Mouse (Mus musculus) heart, embryonic 14.5 days (tissue): ENCODE measurements at regions not wholly inside any gene's neighbourhood (a gene's known extent, or its start where the extent isn't known, plus 50 kb on each side); places are given as distances from the start of the nearest gene placed in this dataset.

Experiments
- ATAC-seq: fragments of 200-750 bp; cut with Nextera tagmentation; 2 replicates; pipeline ENCODE4 v1.8.0; 2017; ENCODE audit warnings: low read depth, moderate TSS enrichment; ENCODE audit not compliant: insufficient number of reproducible peaks, insufficient read depth, low FRiP score
- H3K27ac ChIP-seq, 2 experiments: fragments of 200-500 bp in 1 of 2; fragments of 300-500 bp in 1 of 2; sonication (generic) in 1 of 2; replicated peaks in 1 of 2; 2 replicates each; pipeline ENCODE4 v1.5.1; 2012 to 2014; ENCODE audit warnings: low read depth in 2 of 2, low read length in 2 of 2, control low read depth in 1 of 2, mild to moderate bottlenecking in 1 of 2, mixed read lengths in 1 of 2; ENCODE audit not compliant: control insufficient read depth in 1 of 2, insufficient read depth in 1 of 2
- H3K27me3 ChIP-seq: fragments of 300-500 bp; sonication (generic); 2 replicates; pipeline ENCODE4 v1.6.1; 2014; ENCODE audit warnings: mild to moderate bottlenecking, low read length, control low read depth; ENCODE audit not compliant: control insufficient read depth, insufficient read depth
- H3K36me3 ChIP-seq: fragments of 300-500 bp; sonication (generic); 2 replicates; pipeline ENCODE4 v1.6.1; 2014; ENCODE audit warnings: mild to moderate bottlenecking, control low read depth, low read length, mixed read lengths; ENCODE audit not compliant: control insufficient read depth, insufficient read depth
- H3K4me1 ChIP-seq, 2 experiments: fragments of 200-500 bp in 1 of 2; fragments of 300-500 bp in 1 of 2; sonication (generic) in 1 of 2; 2 replicates each; pipeline ENCODE4 v1.6.1; 2012 to 2014; ENCODE audit warnings: low read length in 2 of 2, control low read depth in 1 of 2, mixed read lengths in 1 of 2; ENCODE audit not compliant: control insufficient read depth in 2 of 2, insufficient read depth in 2 of 2
- H3K4me2 ChIP-seq: fragments of 300-500 bp; sonication (generic); 2 replicates; pipeline ENCODE4 v1.6.1; 2014; ENCODE audit warnings: mild to moderate bottlenecking, low read length
- H3K4me3 ChIP-seq, 2 experiments: fragments of 200-500 bp in 1 of 2; fragments of 300-500 bp in 1 of 2; sonication (generic) in 1 of 2; 2 replicates each; pipeline ENCODE4 v1.5.1; 2012 to 2014; ENCODE audit warnings: low read length in 2 of 2, mild to moderate bottlenecking in 2 of 2, control low read depth in 1 of 2, low read depth in 1 of 2, moderate library complexity in 1 of 2; ENCODE audit not compliant: control insufficient read depth in 1 of 2, insufficient read depth in 1 of 2
- H3K9ac ChIP-seq: fragments of 300-500 bp; sonication (generic); 2 replicates; pipeline ENCODE4 v1.6.1; 2014; ENCODE audit warnings: mild to moderate bottlenecking, low read length
- H3K9me3 ChIP-seq: fragments of 300-500 bp; sonication (generic); 2 replicates; pipeline ENCODE4 v1.6.1; 2016; ENCODE audit warnings: low read length, control low read depth; ENCODE audit not compliant: control insufficient read depth
- WGBS: fragments of 180-500 bp; shearing (Covaris S2); extraction: QIAGEN DNeasy Blood & Tissue Kit; methylation state at CpG from one replicate; pipeline ENCODE4 v1.1.7; 2014; 5-methylcytosine and 5-hydroxymethylcytosine counted together

DNA sequence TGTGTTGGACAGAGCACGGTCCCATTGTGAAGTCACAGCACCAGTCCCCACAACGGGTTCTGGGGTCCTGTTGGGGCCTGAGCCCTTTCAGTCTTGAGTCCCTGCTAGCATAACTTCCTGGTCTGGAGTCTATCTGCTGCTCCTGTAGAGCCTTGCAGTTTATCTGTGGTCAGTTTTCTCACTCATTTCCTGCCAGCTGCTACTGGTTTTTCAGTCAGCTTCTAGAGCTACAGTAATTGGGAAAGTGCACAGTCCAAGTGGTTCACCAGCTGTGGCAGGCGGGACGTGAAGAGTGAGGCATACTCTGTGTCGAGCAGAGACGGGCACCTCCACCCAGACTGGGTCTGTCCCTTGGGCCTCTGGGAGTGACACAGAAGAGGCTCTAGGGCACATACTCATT, 93.4 kb upstream of the Id2 start:
- H3K27me3 ChIP-seq, result no peaks in the 10 kb centered on the region
- H3K9ac ChIP-seq, result no peak overlapping the region
- 36% methylated on average over 6 of the region's 6 CpGs for WGBS
- H3K36me3 ChIP-seq, result no peaks in the 10 kb centered on the region
- ATAC-seq, result peak; percentile 32; the same call in 1 of the 2 replicates
- H3K4me2 ChIP-seq, result no peak overlapping the region
- H3K9me3 ChIP-seq, result peaks cover 4% of the 10 kb centered on the region; the same call in 1 of the 2 replicates
- H3K4me3 ChIP-seq, result no peak overlapping the region
- H3K4me1 ChIP-seq, result peaks cover 15% of the 10 kb centered on the region in 2 experiments
- peak overlapping the region; percentile 3 to 68 for H3K27ac ChIP-seq

DNA sequence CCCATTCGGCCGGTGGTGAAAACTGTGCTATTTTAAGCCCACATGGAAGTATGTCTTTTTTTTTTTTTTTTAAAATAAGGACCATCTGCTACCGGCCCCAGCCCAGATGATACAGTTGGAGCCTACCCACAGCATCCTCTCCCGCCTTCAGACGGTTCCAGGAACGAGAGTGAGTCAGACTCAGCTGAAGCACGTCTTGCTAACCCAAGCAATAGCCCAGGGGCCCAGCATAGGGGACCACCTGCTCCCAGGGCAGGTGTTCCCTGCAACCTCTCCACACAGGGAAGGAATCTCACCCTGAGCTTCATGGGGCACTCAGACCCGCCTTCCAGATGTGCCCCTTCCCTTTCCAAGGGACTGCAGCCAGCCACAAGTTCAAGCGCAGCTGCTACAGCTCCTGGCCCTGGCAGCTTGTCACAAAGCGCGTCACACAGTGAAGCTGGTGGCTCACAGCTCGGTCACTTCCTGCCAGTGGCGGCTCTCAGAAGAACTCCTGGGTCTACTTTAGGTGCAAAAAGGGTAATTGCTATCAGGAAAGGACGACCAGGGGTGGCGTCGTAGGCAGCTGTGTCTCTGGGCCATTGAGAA, 92.3 kb upstream of the Id2 start:
- Histone ChIP-seq H3K27ac (peak overlapping the region in 1 of 2 experiments; percentile 68; a peak in 1 of 4 replicates), H3K27me3 (no peaks in the 10 kb centered on the region), H3K4me2 (no peak overlapping the region), H3K36me3 (no peaks in the 10 kb centered on the region), H3K4me1 (peaks cover 15% of the 10 kb centered on the region in 2 experiments), H3K9ac (no peak overlapping the region), H3K4me3 (no peak overlapping the region), H3K9me3 (peaks cover 4% of the 10 kb centered on the region; the same call in 1 of the 2 replicates)
- WGBS, result 53% methylated on average over 16 of the region's 16 CpGs
- no peak for ATAC-seq

DNA sequence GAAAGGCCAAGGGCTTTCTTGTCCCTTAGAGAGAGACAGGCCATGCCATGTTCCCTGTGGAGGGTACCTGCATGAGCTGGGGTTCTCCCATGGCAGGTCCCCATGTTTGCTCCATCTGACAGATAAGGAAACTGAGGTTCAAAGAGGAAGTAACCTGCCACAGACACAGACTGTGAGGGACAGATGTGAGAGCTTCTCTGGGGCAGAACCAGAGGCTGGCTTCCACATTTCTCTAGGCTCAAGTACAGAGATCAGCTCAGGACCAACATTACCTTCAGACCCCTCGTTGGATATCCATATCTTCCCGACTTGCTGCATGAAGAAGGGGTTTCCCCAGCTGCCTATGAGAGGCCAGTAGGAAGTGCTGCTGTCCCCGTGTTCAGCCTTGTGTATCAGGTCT, 91.6 kb upstream of the Id2 start:
- 37% methylated on average over 3 of the region's 3 CpGs for WGBS
- H3K4me1 ChIP-seq, result peaks cover 15% of the 10 kb centered on the region in 2 experiments

DNA sequence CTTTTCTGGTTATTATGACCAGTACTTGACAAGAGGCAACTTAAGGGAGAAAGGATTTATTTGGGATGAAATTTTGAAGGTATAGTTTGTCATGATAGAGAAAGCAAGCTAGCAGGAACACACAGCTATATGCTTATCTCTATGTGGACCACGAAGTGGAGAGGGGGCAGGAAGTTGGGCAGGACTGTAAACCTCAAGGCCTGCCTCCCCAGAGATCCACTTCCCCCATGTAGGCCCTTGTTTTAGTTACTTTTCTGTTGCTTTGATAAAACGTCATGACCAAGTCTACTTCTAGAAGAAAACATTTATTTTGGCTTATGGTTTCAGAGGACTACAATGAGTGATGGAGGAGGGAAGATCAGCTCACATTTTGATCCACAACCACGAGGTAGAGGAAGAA, 90.3 kb upstream of the Id2 start:
- Histone ChIP-seq H3K27me3 (no peaks in the 10 kb centered on the region), H3K9me3 (peaks cover 4% of the 10 kb centered on the region; the same call in 1 of the 2 replicates), H3K27ac (no peak overlapping the region), H3K4me3 (no peak overlapping the region), H3K9ac (no peak overlapping the region), H3K4me1 (peaks cover 15% of the 10 kb centered on the region in 2 experiments), H3K4me2 (no peak overlapping the region), H3K36me3 (no peaks in the 10 kb centered on the region)
- WGBS, result 57% methylated on average over 3 of the region's 3 CpGs
- ATAC-seq, result no peak

More for the DNA sequence above, 91.6 kb upstream of the Id2 start:
- no peak overlapping the region for H3K4me2 ChIP-seq
- H3K9me3 ChIP-seq, result peaks cover 4% of the 10 kb centered on the region; the same call in 1 of the 2 replicates
- ATAC-seq, result no peak
- H3K27ac ChIP-seq, result no peak overlapping the region
- no peak overlapping the region for H3K4me3 ChIP-seq
- no peaks in the 10 kb centered on the region for H3K36me3 ChIP-seq
- no peak overlapping the region for H3K9ac ChIP-seq
- H3K27me3 ChIP-seq, result no peaks in the 10 kb centered on the region

DNA sequence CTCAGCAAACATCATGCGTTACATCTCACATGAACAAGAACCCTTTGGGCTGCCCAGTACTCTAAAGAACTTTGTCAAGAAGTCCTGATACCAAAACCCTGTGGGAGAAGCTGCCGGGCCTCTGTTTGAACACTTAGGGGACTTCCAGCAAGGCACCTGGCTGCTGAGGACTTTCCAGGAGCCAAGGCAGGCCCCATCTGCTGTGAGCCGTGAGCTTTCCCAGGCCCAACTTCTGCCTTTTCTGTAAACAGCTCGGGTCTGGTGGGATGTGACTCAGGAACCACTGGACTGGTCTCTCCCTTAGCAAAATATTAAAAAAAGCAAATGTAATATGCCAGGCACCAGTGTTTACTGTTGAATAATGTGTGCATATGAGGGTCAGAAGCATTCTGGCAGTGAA, 85.7 kb upstream of the Id2 start:
- Histone ChIP-seq H3K4me3 (no peak overlapping the region), H3K27ac (no peak overlapping the region), H3K9ac (no peak overlapping the region), H3K9me3 (peaks cover 7% of the 10 kb centered on the region; the same call in 1 of the 2 replicates), H3K27me3 (no peaks in the 10 kb centered on the region), H3K4me2 (no peak overlapping the region), H3K36me3 (no peaks in the 10 kb centered on the region), H3K4me1 (no peaks in the 10 kb centered on the region; a peak in 1 of 4 replicates)
- ATAC-seq, result no peak
- WGBS, result 79% methylated on average over 4 of the region's 4 CpGs

DNA sequence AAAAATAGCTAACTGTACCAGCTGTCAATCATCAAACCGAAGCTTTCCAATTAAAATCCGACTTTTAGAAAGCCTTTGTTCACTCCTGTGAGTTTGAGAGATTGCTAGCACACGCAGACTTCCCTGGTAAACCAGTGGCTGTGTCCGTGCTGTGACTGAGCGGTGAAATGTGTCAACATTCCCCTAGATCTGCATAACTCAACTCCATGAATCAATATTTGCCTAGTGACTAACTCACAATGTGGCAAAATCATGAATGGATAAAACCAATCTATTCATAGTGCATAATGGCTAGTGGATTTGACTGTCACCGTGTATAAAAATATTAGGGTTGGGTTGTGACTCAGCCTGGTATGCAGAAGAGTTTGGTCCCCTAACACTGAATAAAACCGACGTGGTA, 84.4 kb upstream of the Id2 start:
- H3K27ac ChIP-seq, result no peak overlapping the region
- ATAC-seq, result no peak

DNA sequence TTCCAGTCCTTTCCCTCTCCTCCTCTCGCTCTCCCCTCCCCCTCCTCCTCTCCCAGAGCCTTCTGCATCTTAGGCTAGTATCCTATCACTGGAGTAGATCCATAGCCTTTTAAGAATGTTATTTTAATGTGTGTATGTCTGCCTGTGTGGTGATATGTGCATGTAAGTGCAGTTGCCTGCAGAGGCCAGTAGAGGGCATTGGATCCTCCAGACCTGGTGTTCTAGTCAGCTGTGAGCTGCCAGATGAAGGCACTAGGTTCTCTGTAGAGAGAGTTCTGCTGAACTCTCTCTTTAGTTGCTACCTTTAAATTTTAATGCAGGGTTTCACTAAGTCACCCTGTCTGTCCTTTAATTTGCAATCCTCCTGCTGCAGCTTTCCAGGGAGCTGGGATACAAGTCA, 83.9 kb upstream of the Id2 start:
- no peak overlapping the region for H3K27ac ChIP-seq
- no peak overlapping the region for H3K4me3 ChIP-seq
- 94% methylated on average over 1 of the region's 1 CpGs for WGBS
- H3K4me2 ChIP-seq, result no peak overlapping the region
- ATAC-seq, result no peak
- H3K4me1 ChIP-seq, result no peaks in the 10 kb centered on the region; a peak in 1 of 4 replicates
- no peak overlapping the region for H3K9ac ChIP-seq
- no peaks in the 10 kb centered on the region for H3K27me3 ChIP-seq
- 0 out of 2 replicates have a peak, but pooled peaks cover 3% of the 10 kb centered on the region for H3K9me3 ChIP-seq
- H3K36me3 ChIP-seq, result no peaks in the 10 kb centered on the region

More for the DNA sequence above, 84.4 kb upstream of the Id2 start:
- WGBS, result 88% methylated on average over 8 of the region's 8 CpGs
- Histone ChIP-seq H3K4me2 (no peak overlapping the region), H3K9me3 (0 out of 2 replicates have a peak, but pooled peaks cover 3% of the 10 kb centered on the region), H3K27me3 (no peaks in the 10 kb centered on the region), H3K36me3 (no peaks in the 10 kb centered on the region), H3K4me3 (no peak overlapping the region), H3K9ac (no peak overlapping the region), H3K4me1 (no peaks in the 10 kb centered on the region; a peak in 1 of 4 replicates)

DNA sequence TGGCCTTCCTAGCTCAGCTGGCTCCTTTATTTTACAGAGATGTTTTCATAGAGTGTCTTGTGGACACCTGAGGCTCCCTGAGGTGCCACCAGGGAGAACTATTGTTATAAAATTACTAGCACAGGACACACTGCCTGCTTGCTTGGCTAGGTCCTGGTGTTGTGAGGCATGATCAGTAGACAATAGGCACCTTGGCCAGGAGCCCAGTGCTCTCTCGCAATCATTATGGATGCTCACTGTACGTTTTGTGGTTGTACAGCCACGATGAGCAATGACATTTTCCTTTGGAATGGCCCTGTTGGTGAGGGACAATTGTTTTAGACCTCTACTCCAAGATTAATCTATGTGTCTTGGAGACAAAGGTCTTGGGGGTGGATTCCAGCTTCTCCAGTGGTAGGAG, 83.3 kb upstream of the Id2 start:
- Histone ChIP-seq H3K27me3 (no peaks in the 10 kb centered on the region), H3K4me1 (no peaks in the 10 kb centered on the region; a peak in 1 of 4 replicates), H3K27ac (no peak overlapping the region), H3K4me3 (no peak overlapping the region), H3K4me2 (no peak overlapping the region), H3K9me3 (0 out of 2 replicates have a peak, but pooled peaks cover 3% of the 10 kb centered on the region), H3K36me3 (no peaks in the 10 kb centered on the region), H3K9ac (no peak overlapping the region)
- WGBS, result 56% methylated on average over 3 of the region's 3 CpGs
- ATAC-seq, result no peak
